25 mouse cellular contexts compared by ENCODE assay signal in the genomic region with DNA sequence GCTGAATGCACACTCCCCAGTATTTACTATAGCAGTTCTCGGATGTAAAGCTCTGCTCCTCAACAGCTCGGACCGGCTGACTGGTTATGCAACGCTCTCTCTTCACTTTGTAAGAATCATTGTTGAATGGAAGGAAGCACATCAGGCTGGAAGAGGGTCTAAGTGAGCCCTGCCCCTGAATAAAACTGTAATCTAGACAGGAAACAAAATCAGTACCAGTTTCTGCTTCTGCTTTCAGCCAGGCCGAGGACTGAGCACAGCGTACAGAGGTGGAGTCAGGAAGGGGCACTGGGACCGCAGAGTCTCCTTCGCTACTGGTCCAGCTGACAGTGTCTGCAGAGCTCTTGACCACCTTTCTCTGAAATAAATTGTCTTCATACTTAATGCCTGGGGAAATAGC. TPM values are rescaled to one million over a fixed set of nuclear protein-coding genes. Genes with fewer than 3 reads are reported as not detected.
DNase-seq lines count a peak whose midpoint lies in the region; ATAC-seq and TF ChIP-seq lines count a peak whose summit lies in the region.
"Had no signal": no experiment of that assay in that cellular context is flagged by ENCODE, and none has a peak within 500 bp of the region (broad histone marks: within the 10 kb centered on the region; RNA-seq: fewer than 3 reads in every experiment).

No protein-coding gene starts in this region.

- peak; percentile 70 for ATAC-seq in megakaryocyte progenitor cell, adult 5-6 weeks (replicated peaks; ENCODE audit: poor library complexity)
- ATAC-seq: forebrain, embryonic 13.5 days; forebrain, embryonic 16.5 days; hindbrain, postnatal 0 days; inflammation-experienced regulatory T-cells, adult 6 months; intestine, embryonic 16.5 days; Patski had no signal

- DNase-seq in gastrocnemius, adult 2 months: no peak
- no peak for DNase-seq in gastrocnemius, adult 8-10 months (ENCODE audit: low spot score in 2 of 2)
- DNase-seq in layer of hippocampus, adult 2 months (ENCODE audit: low spot score in 2 of 2): no peak
- no peak for DNase-seq in layer of hippocampus, adult 9-11 months
- no peak for DNase-seq in spleen, postnatal 14 days (ENCODE audit: low spot score in 2 of 2)
- DNase-seq: adrenal gland, postnatal 14 days; B cell, adult 2 months; cerebellum, adult 11 months; cerebellum, adult 2 months; cerebellum, adult 9-11 months; cerebellum, postnatal 25 days; gastrocnemius, postnatal 14 days; heart, adult 2 months; heart, postnatal 36 days; kidney, adult 18-20 months had no signal

- no peak for TF ChIP-seq CTCF in gastrocnemius, adult 2 months (IDR thresholded peaks at IDR 0.05)
- no peak for TF ChIP-seq CTCF in layer of hippocampus, adult 2 months (conservative IDR thresholded peaks at IDR 0.05)

- H3K4me3 ChIP-seq in gastrocnemius, adult 2 months: no peak overlapping the region
- H3K4me3 ChIP-seq in layer of hippocampus, adult 2 months: no peak overlapping the region
- H3K4me3 ChIP-seq: forebrain, embryonic 10.5 days; forebrain, embryonic 13.5 days; heart, adult 2 months; heart, embryonic 10.5 days had no signal

- peak overlapping the region; percentile 68 for H3K27ac ChIP-seq in gastrocnemius, adult 2 months
- H3K27ac ChIP-seq in layer of hippocampus, adult 2 months: 0 out of 2 replicates have a peak overlapping the region, but pooled peaks have one; percentile 1
- H3K27ac ChIP-seq: forebrain, embryonic 10.5 days; forebrain, embryonic 13.5 days; heart, adult 2 months; heart, embryonic 10.5 days; hindbrain, embryonic 14.5 days; hindbrain, postnatal 0 days had no signal

- intact Hi-C loops in gastrocnemius, adult 2 months (cut with DNase I): no loop called here

RNA-seq across cellular contexts. Expression of a gene that starts 48.4 kb away (rescaled TPM):
- 1 to 10 TPM; 1.2 to 1.4 TPM for total RNA-seq in gastrocnemius, adult 2 months (2021)
- 1 to 10 TPM in 1 of 4 experiments, under 1 TPM in 3; 0.58 to 1.0 (median 0.78) TPM for total RNA-seq in gastrocnemius, adult 8-10 months (2022)
- total RNA-seq in layer of hippocampus, adult 2 months (2021): 1 to 10 TPM; 3.2 to 4.1 TPM
- 6.4 and 7.1 TPM in 2 replicates for total RNA-seq in megakaryocyte progenitor cell, adult 5-6 weeks (2015)
- 19.3 and 20.6 TPM in 2 replicates for total RNA-seq in megakaryocyte progenitor cell, adult 5-6 weeks (2017)
